8 mouse cellular contexts compared by ENCODE assay signal in the genomic region with DNA sequence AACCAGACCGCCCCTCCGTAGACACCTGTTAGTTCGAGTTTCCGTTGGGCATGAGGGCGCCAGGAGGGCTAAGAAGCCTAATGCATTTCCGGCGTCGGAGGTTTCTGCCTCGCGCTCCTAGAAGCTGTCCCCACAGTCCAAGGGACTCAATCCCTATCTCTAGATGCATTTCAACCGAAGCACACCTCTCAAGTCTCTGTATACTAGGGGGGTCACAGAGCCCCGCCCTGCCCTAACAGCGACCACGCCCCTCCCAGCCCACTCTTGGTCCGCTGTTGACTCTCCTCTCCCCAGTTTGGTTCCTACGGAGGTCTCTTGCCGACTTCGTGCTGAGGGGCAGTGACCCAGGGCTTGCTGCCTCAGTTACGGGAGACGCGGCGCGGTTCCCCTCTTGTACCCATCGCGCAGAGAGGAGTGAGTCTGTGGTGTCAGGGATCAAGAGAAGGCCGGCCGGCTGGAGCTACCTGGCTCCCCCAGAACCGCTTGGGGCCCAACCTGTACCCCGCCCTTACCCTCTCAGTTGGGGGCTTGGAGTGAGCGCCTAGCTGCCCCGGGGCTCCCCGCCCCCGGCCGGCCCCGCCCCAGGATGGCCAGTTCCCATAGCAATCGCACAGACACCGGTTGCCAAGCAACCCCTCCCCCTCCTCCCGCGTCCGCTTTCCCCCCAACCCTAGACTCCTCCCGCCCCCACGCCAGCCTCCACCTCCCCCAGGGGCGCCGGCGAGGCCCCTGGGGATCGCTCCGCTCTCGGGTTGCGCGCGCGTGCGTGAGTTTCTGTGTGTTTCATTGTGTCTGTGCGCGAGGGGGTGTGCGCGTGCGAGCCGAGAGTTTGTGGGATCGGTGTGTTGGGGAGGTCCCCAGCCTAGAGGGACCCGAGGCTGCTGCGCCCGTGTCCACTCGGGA. TPM values are rescaled to one million over a fixed set of nuclear protein-coding genes. Genes with fewer than 3 reads are reported as not detected.
DNase-seq lines count a peak whose midpoint lies in the region; ATAC-seq lines count a peak whose summit lies in the region.

No protein-coding gene starts in this region.

- H3K27me3 ChIP-seq in heart, embryonic 12.5 days (replicated peaks) = peaks cover 98% of the 10 kb centered on the region
- peaks cover 24% of the 10 kb centered on the region for H3K27me3 ChIP-seq in embryonic facial prominence, embryonic 14.5 days (replicated peaks; ENCODE audit: control insufficient read depth, insufficient read depth, low read length)
- peaks cover 70% of the 10 kb centered on the region for H3K27me3 ChIP-seq in limb, embryonic 13.5 days

- DNase-seq in heart, adult 9 months (ENCODE audit: low spot score in 2 of 2) = no peak
- DNase-seq in ES-CJ7 (ENCODE audit: low read depth, low spot score) = peak; percentile 64
- peak; percentile 56 for DNase-seq in embryonic facial prominence, embryonic 14.5 days (ENCODE audit: low spot score)
- peak; percentile 84 for DNase-seq in retina, postnatal 1 day
- DNase-seq in layer of hippocampus, adult 9-11 months = no peak

- WGBS in heart, embryonic 12.5 days = under 1% methylated on average over 64 of the region's 64 CpGs
- under 1% methylated on average over 52 of the region's 64 CpGs for WGBS in embryonic facial prominence, embryonic 14.5 days
- WGBS in limb, embryonic 13.5 days = 1% methylated on average over 64 of the region's 64 CpGs

- peak overlapping the region; percentile 100 for H3K4me2 ChIP-seq in heart, embryonic 12.5 days
- H3K4me2 ChIP-seq in embryonic facial prominence, embryonic 14.5 days (ENCODE audit: low read depth, low read length) = peak overlapping the region; percentile 96
- peak overlapping the region; percentile 98 for H3K4me2 ChIP-seq in limb, embryonic 13.5 days (replicated peaks)

- H3K4me3 ChIP-seq in heart, embryonic 12.5 days = peak overlapping the region; percentile 65
- H3K4me3 ChIP-seq in embryonic facial prominence, embryonic 14.5 days (ENCODE audit: low read depth, low read length) = peak overlapping the region; percentile 51
- H3K4me3 ChIP-seq in limb, embryonic 13.5 days = peak overlapping the region; percentile 70

- ATAC-seq in heart, embryonic 12.5 days (ENCODE audit: insufficient number of reproducible peaks, low FRiP score) = 0 out of 2 replicates have a peak, but pooled peaks have one; percentile 29
- ATAC-seq in embryonic facial prominence, embryonic 14.5 days (ENCODE audit: low read depth) = peak; percentile 50
- peak; percentile 65; the same call in 1 of the 2 replicates for ATAC-seq in limb, embryonic 13.5 days (ENCODE audit: low FRiP score, low read depth)
- ATAC-seq in inflammation-experienced regulatory T-cells, adult 6 months = no peak

- no peaks in the 10 kb centered on the region for H3K36me3 ChIP-seq in heart, embryonic 12.5 days
- H3K36me3 ChIP-seq in embryonic facial prominence, embryonic 14.5 days (ENCODE audit: control insufficient read depth, insufficient read depth, low read length) = no peaks in the 10 kb centered on the region
- peaks cover 6% of the 10 kb centered on the region; the same call in 1 of the 2 replicates for H3K36me3 ChIP-seq in limb, embryonic 13.5 days

- peak overlapping the region; percentile 59 for H3K9ac ChIP-seq in heart, embryonic 12.5 days
- peak overlapping the region; percentile 65 for H3K9ac ChIP-seq in embryonic facial prominence, embryonic 14.5 days (ENCODE audit: low read depth, low read length)
- H3K9ac ChIP-seq in limb, embryonic 13.5 days = peak overlapping the region; percentile 73

- H3K9me3 ChIP-seq in heart, embryonic 12.5 days (replicated peaks) = no peaks in the 10 kb centered on the region; the same call in 1 of the 2 replicates
- H3K9me3 ChIP-seq in embryonic facial prominence, embryonic 14.5 days (ENCODE audit: control insufficient read depth, low read length) = no peaks in the 10 kb centered on the region
- no peaks in the 10 kb centered on the region for H3K9me3 ChIP-seq in limb, embryonic 13.5 days

- peaks cover 23% of the 10 kb centered on the region for H3K4me1 ChIP-seq in heart, embryonic 12.5 days (replicated peaks)
- peaks cover 8% of the 10 kb centered on the region; the same call in 1 of the 2 replicates for H3K4me1 ChIP-seq in embryonic facial prominence, embryonic 14.5 days (ENCODE audit: control insufficient read depth, insufficient read depth, low read length)
- H3K4me1 ChIP-seq in limb, embryonic 13.5 days = peaks cover 30% of the 10 kb centered on the region

- no peak overlapping the region for H3K27ac ChIP-seq in heart, embryonic 12.5 days (ENCODE audit: poor library complexity, severe bottlenecking)
- H3K27ac ChIP-seq in embryonic facial prominence, embryonic 14.5 days (replicated peaks; ENCODE audit: low read depth, low read length) = no peak overlapping the region; the same call in 1 of the 2 replicates
- no peak overlapping the region for H3K27ac ChIP-seq in limb, embryonic 13.5 days

RNA-seq across cellular contexts. Expression of a gene that starts 0.9 kb away (rescaled TPM):
- 0.37 and 0.83 TPM in 2 replicates for polyA plus RNA-seq in heart, embryonic 12.5 days (2016; fragmentation: Nextera tagmentation; extraction: Ambion mirVana)
- polyA plus RNA-seq in embryonic facial prominence, embryonic 14.5 days (2014; fragmentation: Nextera tagmentation; extraction: Ambion mirVana) = 4.8 and 4.9 TPM in 2 replicates
- 4.3 and 5.7 TPM in 2 replicates for polyA plus RNA-seq in limb, embryonic 13.5 days (2015; fragmentation: Nextera tagmentation; extraction: Ambion mirVana)
- polyA plus RNA-seq in inflammation-experienced regulatory T-cells, adult 6 months (2017; shearing (Covaris generic)) = not detected

Comparison
In these comparisons a context has a peak if more than half of its experiments do, and no peak if none do; other contexts are left out.
1. DNase-seq: peak in ES-CJ7 (single experiment), embryonic facial prominence, embryonic 14.5 days (single experiment) and retina, postnatal 1 day (single experiment); none in heart, adult 9 months (0 of 2) and layer of hippocampus, adult 9-11 months (single experiment).
2. Peak in every context shown above with its lines, with median percentiles within 50 percentile points of each other: H3K4me2 ChIP-seq, H3K4me3 ChIP-seq and H3K9ac ChIP-seq.